Mouse (Mus musculus) thymus, adult 2 months (tissue): ENCODE results near the gene Fbrsl1. TPM values are rescaled to one million over a fixed set of nuclear protein-coding genes. Genes with fewer than 3 reads are reported as not detected.

Source experiments
- DNase-seq: peaks from one replicate; pipeline ENCODE4 v3.0.0; 2021
- H3K27ac ChIP-seq: fragments of 200-500 bp; 2 replicates; pipeline ENCODE4 v1.5.1; 2012; ENCODE audit warnings: low read length, control low read depth; ENCODE audit not compliant: control insufficient read depth, insufficient read depth
- H3K27me3 ChIP-seq: fragments of 200-500 bp; 2 replicates; pipeline ENCODE4 v1.6.1; 2012; ENCODE audit warnings: mild to moderate bottlenecking, low read length, moderate library complexity, mixed read lengths; ENCODE audit not compliant: control insufficient read depth, insufficient read depth
- H3K36me3 ChIP-seq: fragments of 200-500 bp; 2 replicates; pipeline ENCODE4 v1.6.1; 2012; ENCODE audit warnings: mild to moderate bottlenecking, low read length, moderate library complexity; ENCODE audit not compliant: control insufficient read depth, insufficient read depth
- H3K4me1 ChIP-seq: fragments of 200-500 bp; replicated peaks from 2 replicates; pipeline ENCODE4 v1.6.1; 2012; ENCODE audit warnings: low read length; ENCODE audit not compliant: control insufficient read depth, insufficient read depth
- H3K4me3 ChIP-seq: fragments of 200-500 bp; 2 replicates; pipeline ENCODE4 v1.5.1; 2012; ENCODE audit warnings: mild to moderate bottlenecking, low read length, control low read depth, moderate library complexity; ENCODE audit not compliant: control insufficient read depth, insufficient read depth
- CTCF ChIP-seq: fragments of 200-500 bp; IDR thresholded peaks from 2 replicates; pipeline ENCODE4 v1.5.1; 2012; ENCODE audit warnings: mild to moderate bottlenecking, control low read depth, low read length, moderate library complexity, borderline replicate concordance; ENCODE audit not compliant: control insufficient read depth, poor library complexity, insufficient read depth; ENCODE audit errors: extremely low read depth
- POLR2A ChIP-seq: fragments of 200-500 bp; IDR thresholded peaks from 2 replicates; pipeline ENCODE4 v1.6.1; 2012; ENCODE audit warnings: mild to moderate bottlenecking, low read length, control low read depth, moderate library complexity; ENCODE audit not compliant: control insufficient read depth, poor library complexity, insufficient read depth; ENCODE audit errors: extremely low read depth
- WGBS: fragments of 180-500 bp; shearing (Covaris S2); methylation state at CpG from one replicate; pipeline ENCODE4 v1.1.7; 2018; 5-methylcytosine and 5-hydroxymethylcytosine counted together
- polyA plus RNA-seq: library from polyadenylated mRNA; depleted of rRNA; stranded (reverse); fragments of >200 nt; gene quantifications from 2 replicates; pipeline ENCODE4 v1.2.3, GENCODE M21; 2012

The Fbrsl1 gene
- polyA plus RNA-seq, 1 experiment: 129 TPM

DNA sequence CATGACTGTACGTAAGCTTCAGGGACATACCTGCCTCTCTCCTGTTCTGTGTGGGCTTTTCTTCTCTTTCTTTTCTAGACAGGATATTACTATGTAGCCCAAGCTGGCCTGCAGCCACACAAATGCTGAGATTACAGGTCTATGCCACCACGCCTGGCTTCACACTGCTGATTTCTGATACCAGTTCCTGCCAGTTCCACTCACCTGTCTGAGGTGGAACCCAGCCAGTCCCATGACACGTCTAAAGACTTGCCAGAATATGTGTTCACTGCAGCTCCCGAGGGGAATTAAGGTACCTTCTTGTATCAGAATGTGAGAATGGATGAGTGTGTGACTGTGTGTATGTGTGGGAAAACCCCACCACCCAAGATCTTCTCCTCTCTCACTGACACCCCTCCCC lies 57.7 kb downstream of the Fbrsl1 start:
- no peak for TF ChIP-seq POLR2A
- TF ChIP-seq CTCF: no peak
- no peak for DNase-seq
- WGBS: 42% methylated on average over 4 of the region's 4 CpGs
- Histone ChIP-seq H3K27me3 (no peaks in the 10 kb centered on the region; the same call in 1 of the 2 replicates), H3K4me1 (peaks cover 9% of the 10 kb centered on the region; the same call in 1 of the 2 replicates), H3K27ac (no peak overlapping the region), H3K36me3 (no peaks in the 10 kb centered on the region), H3K4me3 (no peak overlapping the region)

DNA sequence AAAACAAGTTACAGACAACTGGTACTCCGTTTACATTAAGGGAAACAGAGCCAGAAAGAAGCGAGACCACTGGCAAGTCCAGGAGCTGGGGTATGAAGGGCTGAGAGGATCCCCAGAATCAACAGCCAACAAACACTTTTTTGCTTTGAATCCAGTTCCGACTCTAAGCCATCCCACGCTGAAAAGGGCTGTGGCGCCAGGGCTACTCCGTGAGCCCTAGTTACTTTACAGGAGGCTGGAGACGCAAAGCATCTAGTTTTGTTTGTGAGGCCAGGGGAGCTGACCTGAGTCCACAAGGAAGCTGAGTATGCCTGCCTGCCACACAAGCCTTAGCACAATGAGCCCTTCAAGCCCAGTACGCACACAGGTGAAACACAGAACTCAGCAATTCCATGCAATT lies 61.0 kb downstream of the Fbrsl1 start:
- H3K27ac ChIP-seq: no peak overlapping the region
- no peaks in the 10 kb centered on the region; the same call in 1 of the 2 replicates for H3K27me3 ChIP-seq
- TF ChIP-seq CTCF (no peak), POLR2A (no peak)
- 66% methylated on average over 8 of the region's 8 CpGs for WGBS
- peak overlapping the region; percentile 35; the same call in 1 of the 2 replicates for H3K4me3 ChIP-seq
- no peak for DNase-seq
- peaks cover 9% of the 10 kb centered on the region; the same call in 1 of the 2 replicates for H3K4me1 ChIP-seq
- H3K36me3 ChIP-seq: no peaks in the 10 kb centered on the region

DNA sequence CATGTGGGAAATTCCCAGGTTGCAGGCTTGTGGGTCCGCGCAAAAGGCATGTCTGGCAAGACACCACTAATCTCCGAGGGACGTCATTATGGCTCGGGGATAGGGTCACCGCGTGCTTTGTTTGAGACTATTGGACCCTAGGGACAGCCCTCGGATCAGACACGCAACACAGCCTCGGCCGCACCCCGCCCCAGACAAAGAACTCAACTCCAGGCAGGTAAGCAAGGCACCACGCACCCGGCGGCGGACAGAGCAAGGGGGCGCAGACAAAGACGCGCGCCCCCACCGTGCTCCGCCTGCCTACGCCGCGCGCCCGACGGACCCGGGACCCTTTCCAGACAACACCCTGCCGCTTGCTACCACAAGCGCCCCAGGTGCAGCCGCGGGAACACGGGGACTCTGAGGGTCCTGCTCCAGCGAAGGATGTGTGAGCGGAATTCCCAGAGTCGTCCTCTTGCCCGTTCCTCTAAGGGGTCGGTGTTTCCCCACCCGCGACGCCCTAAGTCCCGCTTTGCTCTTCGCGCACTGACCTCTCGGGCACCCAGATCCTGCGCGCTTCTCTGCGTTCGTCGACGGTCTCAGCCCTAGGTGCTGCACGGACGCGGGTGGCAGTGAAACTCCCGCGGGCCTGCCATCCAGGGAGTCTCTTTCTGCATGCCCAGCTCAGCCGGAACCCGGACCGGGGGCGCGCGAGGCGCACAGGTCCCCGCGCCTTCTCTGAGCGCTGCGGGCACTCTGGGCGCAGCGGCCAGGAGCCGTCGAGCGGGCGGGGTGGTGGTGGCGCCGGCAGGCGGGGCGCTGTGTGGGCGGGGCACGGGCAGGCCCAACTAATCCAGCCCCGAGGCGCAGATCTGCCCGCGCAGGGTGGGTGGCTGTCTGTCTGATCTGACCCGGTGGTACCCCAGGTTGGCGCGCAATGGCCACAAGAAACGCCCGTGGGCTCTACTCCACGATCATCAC lies 61.7 kb downstream of the Fbrsl1 start:
- peak; percentile 35 for DNase-seq
- Histone ChIP-seq H3K36me3 (no peaks in the 10 kb centered on the region), H3K4me1 (peaks cover 9% of the 10 kb centered on the region; the same call in 1 of the 2 replicates), H3K27ac (no peak overlapping the region), H3K27me3 (no peaks in the 10 kb centered on the region; the same call in 1 of the 2 replicates), H3K4me3 (peak overlapping the region; percentile 35)
- 9% methylated on average over 90 of the region's 90 CpGs for WGBS
- TF ChIP-seq CTCF: no peak
- no peak for TF ChIP-seq POLR2A

DNA sequence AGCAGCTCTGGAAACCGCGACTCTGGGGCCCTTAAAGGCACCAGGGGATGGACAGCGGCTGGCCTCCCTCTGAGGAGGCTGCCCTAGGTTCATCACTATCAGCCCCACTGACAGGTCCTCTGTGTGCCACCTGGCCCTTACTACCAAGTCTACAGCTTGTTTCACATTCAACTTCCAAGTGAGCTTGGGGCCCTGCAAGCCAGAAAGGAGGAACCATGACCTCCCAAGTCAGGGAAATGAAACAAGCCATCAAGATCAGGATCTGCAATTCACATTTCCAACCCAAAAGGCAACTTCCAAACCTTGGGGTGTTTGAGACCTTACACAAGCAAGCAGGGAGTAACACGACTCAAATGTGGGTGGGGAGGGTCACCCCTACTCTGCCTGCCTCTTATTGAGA lies 63.0 kb downstream of the Fbrsl1 start:
- 89% methylated on average over 4 of the region's 4 CpGs for WGBS
- TF ChIP-seq CTCF (no peak), POLR2A (no peak)
- H3K27ac ChIP-seq: no peak overlapping the region

DNA sequence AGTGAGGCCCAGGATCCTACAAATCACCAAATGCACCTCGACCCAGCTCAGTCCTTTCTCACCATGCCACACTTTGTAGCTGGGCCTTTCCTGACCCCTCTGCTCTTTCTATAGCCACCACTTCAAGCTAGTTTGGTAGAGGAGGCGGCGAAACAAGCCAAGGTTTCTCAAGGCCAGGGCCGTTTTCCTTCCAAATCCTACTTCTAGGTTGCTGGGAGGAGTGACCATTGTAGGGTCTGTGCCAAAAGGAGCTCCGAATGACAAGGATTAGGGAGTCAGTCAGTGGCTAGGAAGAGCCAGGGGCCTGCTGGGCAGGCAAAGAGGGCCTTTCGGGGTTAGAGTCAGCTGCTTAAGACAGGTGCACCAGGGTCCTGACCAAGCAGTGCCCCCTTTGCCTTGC lies 63.8 kb downstream of the Fbrsl1 start:
- H3K4me1 ChIP-seq: peaks cover 9% of the 10 kb centered on the region; the same call in 1 of the 2 replicates
- no peaks in the 10 kb centered on the region for H3K36me3 ChIP-seq
- no peak for TF ChIP-seq CTCF
- no peak for TF ChIP-seq POLR2A
- 96% methylated on average over 6 of the region's 6 CpGs for WGBS
- H3K27ac ChIP-seq: no peak overlapping the region
- DNase-seq: no peak
- H3K27me3 ChIP-seq: no peaks in the 10 kb centered on the region; the same call in 1 of the 2 replicates
- no peak overlapping the region for H3K4me3 ChIP-seq

More for the DNA sequence above, 63.0 kb downstream of the Fbrsl1 start:
- DNase-seq: no peak
- Histone ChIP-seq H3K27me3 (no peaks in the 10 kb centered on the region; the same call in 1 of the 2 replicates), H3K4me3 (no peak overlapping the region), H3K4me1 (peaks cover 9% of the 10 kb centered on the region; the same call in 1 of the 2 replicates), H3K36me3 (no peaks in the 10 kb centered on the region)

DNA sequence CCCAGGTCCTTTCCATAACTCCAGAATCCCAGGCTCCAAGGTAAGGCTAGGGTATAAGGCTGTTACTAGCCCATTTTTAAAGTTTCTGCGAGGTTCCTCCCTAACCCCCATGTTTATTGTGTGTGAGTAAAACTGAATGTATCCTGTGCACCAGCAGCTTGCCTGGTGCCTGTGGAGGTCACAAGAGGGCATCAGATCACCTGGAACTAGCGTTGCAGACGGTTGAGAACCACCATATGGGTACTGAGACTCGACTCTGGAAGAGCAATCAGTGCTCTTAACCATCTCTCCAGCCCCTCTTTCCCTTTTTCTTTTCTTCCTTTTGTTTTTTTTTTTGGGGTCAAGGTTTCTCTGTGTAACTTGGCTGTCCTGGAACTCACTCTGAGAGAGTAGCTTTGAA lies 68.5 kb downstream of the Fbrsl1 start:
- DNase-seq: no peak
- Histone ChIP-seq H3K36me3 (no peaks in the 10 kb centered on the region), H3K27me3 (no peaks in the 10 kb centered on the region), H3K4me1 (no peaks in the 10 kb centered on the region), H3K4me3 (no peak overlapping the region), H3K27ac (no peak overlapping the region)
- 94% methylated on average over 4 of the region's 4 CpGs for WGBS
- no peak for TF ChIP-seq POLR2A
- TF ChIP-seq CTCF: no peak
